Mouse (Mus musculus) cortical plate, adult 2 months (tissue): ENCODE data around the gene Pdgfb. TPM values are rescaled to one million over a fixed set of nuclear protein-coding genes. Genes with fewer than 3 reads are reported as not detected.

Source experiments
- H3K27ac ChIP-seq: fragments of 200-500 bp; 2 replicates; pipeline ENCODE4 v1.5.1; 2012; ENCODE audit warnings: low read length, control low read depth, inconsistent platforms; ENCODE audit not compliant: insufficient read depth
- H3K4me1 ChIP-seq: fragments of 200-500 bp; 2 replicates; pipeline ENCODE4 v1.6.1; 2011; ENCODE audit warnings: low read length; ENCODE audit not compliant: control insufficient read depth, insufficient read depth
- H3K4me3 ChIP-seq: fragments of 200-500 bp; 2 replicates; pipeline ENCODE4 v1.5.1; 2011; ENCODE audit warnings: mild to moderate bottlenecking, low read length, control low read depth; ENCODE audit not compliant: insufficient read depth
- CTCF ChIP-seq: fragments of 200-500 bp; IDR thresholded peaks from 2 replicates; pipeline ENCODE4 v1.5.1; 2011; ENCODE audit warnings: mild to moderate bottlenecking, control low read depth, low read length; ENCODE audit not compliant: insufficient read depth; ENCODE audit errors: extremely low read depth
- POLR2A ChIP-seq: fragments of 200-500 bp; IDR thresholded peaks from 2 replicates; pipeline ENCODE4 v1.6.1; 2011; ENCODE audit warnings: mild to moderate bottlenecking, low read length, control low read depth; ENCODE audit not compliant: insufficient read depth; ENCODE audit errors: extremely low read depth
- polyA plus RNA-seq: library from polyadenylated mRNA; depleted of rRNA; stranded (reverse); fragments of >200 nt; gene quantifications from 2 replicates; pipeline ENCODE4 v1.2.3, GENCODE M21; 2012

Gene Pdgfb
- polyA plus RNA-seq, 1 experiment: 32.2 TPM

DNA sequence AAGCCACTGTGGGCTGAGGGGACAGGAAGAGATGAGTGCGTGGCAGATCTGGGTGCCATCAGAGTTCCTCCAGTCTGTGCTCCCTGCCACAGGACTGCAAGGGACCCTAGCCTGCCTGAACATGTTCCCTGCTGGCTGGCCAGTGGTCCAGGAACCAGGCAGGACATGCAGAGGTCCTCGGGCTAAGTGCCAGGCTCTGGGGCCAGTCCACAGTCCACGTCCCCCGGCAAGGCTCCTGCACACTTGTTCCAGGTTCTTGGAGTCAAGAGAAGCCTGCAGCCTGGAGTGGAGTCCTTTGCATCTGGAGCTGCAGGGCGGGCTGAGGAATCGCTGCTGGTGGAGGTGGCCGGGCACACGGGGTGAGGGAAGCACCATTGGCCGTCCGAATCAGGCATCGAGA, 18.0 kb downstream of the Pdgfb start:
- no peak for TF ChIP-seq POLR2A
- no peak for TF ChIP-seq CTCF
- H3K27ac ChIP-seq: no peak overlapping the region
- no peak overlapping the region for H3K4me3 ChIP-seq
- H3K4me1 ChIP-seq: no peaks in the 10 kb centered on the region

- Histone ChIP-seq H3K4me3 (no peak overlapping the region), H3K4me1 (no peaks in the 10 kb centered on the region), H3K27ac (no peak overlapping the region)
- no peak for TF ChIP-seq CTCF
- TF ChIP-seq POLR2A: no peak
These were observed 19.2 kb downstream of the Pdgfb start for GRCm38 (mm10) chr15:79995552-79995951.

DNA sequence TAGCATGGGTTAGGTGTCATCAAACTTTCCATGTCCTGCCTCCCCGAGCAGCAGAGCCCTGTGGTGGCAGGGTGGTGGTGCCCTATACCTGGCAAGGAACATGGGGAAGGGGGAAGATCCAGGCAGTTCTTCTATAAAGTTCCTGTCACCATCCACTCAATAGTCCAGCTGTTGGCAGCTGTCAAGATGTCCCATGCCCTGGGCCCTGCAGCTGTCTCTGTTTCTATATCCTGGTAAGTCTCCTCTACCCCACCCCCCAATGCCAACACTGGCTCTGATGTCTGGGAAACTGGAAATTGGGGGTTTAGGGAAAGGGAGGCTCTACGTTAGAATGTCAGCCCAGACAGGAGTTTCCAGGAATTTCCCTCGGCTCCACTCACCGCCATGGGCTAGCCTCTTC, 20.2 kb downstream of the Pdgfb start:
- Histone ChIP-seq H3K4me3 (no peak overlapping the region), H3K27ac (no peak overlapping the region), H3K4me1 (no peaks in the 10 kb centered on the region)
- no peak for TF ChIP-seq POLR2A
- TF ChIP-seq CTCF: no peak

GRCm38 (mm10) chr15:79986182-79986581, 28.6 kb downstream of the Pdgfb start:
- H3K4me1 ChIP-seq: no peaks in the 10 kb centered on the region; the same call in 1 of the 2 replicates
- no peak overlapping the region for H3K27ac ChIP-seq
- no peak overlapping the region for H3K4me3 ChIP-seq
- TF ChIP-seq POLR2A (no peak), CTCF (no peak)

DNA sequence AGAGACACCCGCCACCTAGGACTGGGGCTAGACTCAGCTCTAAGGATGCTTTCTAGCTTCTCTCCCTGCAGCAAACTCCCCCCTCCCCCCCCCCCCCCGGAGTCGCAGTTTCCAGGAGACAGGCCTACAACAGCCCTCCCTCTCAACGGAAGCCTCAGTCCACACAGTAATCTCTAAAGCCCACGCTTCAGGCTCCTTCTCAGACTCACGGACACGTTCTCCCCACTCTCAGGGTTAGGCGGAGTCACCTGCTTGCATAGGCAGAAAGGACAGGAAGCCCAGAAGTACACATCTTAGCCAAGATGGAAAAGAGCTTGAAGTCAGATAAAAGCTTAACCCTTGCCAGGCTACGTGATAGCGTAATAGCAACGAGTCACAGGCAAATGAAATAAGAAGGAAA, 29.3 kb downstream of the Pdgfb start:
- Histone ChIP-seq H3K4me3 (no peak overlapping the region), H3K27ac (no peak overlapping the region), H3K4me1 (no peaks in the 10 kb centered on the region; the same call in 1 of the 2 replicates)
- no peak for TF ChIP-seq CTCF
- no peak for TF ChIP-seq POLR2A

- TF ChIP-seq CTCF (no peak), POLR2A (no peak)
These were observed 30.6 kb downstream of the Pdgfb start for GRCm38 (mm10) chr15:79984152-79984551.

DNA sequence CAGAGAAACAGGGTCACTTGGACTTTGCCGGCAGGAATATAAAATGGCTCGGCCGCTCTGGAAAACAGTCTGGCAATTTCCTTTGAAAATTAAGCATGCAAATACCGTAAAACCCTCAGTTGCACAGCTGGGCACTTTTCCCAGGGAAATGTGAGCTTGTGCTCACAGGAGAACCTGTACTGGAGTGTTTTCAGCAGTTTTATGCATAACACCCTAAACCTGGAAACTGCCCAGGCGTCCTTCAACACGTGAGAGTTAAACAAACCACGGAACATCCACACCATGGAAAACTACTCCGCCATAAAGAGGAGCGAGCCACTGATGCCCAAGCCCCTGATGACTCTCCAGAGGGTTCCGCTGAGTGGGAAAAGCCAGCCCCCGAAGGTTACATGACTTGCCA, 34.1 kb downstream of the Pdgfb start:
- no peak overlapping the region for H3K4me3 ChIP-seq
- no peaks in the 10 kb centered on the region; the same call in 1 of the 2 replicates for H3K4me1 ChIP-seq
- TF ChIP-seq POLR2A: no peak
- no peak for TF ChIP-seq CTCF
- H3K27ac ChIP-seq: no peak overlapping the region

More at GRCm38 (mm10) chr15:79984152-79984551, 30.6 kb downstream of the Pdgfb start:
- H3K27ac ChIP-seq: no peak overlapping the region
- no peak overlapping the region for H3K4me3 ChIP-seq
- H3K4me1 ChIP-seq: no peaks in the 10 kb centered on the region; the same call in 1 of the 2 replicates

- no peak overlapping the region for H3K4me3 ChIP-seq
- no peak overlapping the region for H3K27ac ChIP-seq
- no peaks in the 10 kb centered on the region for H3K4me1 ChIP-seq
- TF ChIP-seq POLR2A (no peak), CTCF (no peak)
These were observed 42.6 kb downstream of the Pdgfb start for GRCm38 (mm10) chr15:79972186-79972585.

DNA sequence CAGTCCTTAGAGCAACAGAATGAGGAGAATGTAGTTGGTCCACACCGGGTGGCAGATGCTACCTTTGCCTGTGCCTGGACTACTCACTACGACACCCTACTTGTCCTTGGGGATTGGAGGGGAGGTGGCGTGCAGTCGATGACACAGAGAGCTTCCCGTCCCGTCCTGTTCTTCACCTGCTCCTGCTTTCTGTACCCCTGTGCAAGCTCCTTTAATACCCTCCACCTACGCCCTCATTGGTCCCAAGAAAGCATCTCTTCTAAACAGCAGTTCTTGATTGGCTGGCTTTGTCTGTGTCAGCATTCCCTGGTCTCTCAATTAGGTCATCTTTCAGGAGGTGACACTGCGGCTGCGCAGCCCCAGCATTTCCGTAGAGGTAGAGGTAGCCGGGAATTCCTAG, 43.8 kb downstream of the Pdgfb start, which contains the start of gene Cbx7:
Cbx7 (minus strand) TSS at position 180 of the 400 bp plus-strand sequence.
- TF ChIP-seq POLR2A: no peak
- no peak for TF ChIP-seq CTCF
- Histone ChIP-seq H3K27ac (no peak within 1 kb of the TSS), H3K4me1 (no peaks in the 10 kb centered on the region)

DNA sequence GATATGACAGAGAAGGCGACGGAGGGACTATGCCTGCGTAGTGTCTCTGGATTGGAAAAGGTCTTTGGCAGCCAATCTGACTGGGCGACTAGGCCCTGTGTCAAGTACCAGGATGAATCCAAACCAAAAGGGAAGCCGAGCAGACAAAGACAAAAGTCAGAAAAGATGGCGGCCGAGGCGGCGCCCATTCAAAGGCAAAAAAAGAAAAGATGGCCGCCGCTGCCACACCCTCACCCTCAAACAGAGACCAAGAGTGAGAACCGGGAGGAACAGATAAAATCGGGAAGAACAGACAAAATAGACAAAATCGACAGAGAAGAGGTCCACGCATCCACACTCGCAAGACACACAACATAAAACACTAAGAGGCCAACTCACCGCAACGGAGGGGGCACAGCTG, 44.3 kb downstream of the Pdgfb start:
- TF ChIP-seq POLR2A (no peak), CTCF (no peak)
- no peaks in the 10 kb centered on the region for H3K4me1 ChIP-seq
- H3K27ac ChIP-seq: no peak overlapping the region
- H3K4me3 ChIP-seq: no peak overlapping the region

More for the DNA sequence above, 43.8 kb downstream of the Pdgfb start, which contains the start of gene Cbx7:
- no peak within 1 kb of the TSS for H3K4me3 ChIP-seq

DNA sequence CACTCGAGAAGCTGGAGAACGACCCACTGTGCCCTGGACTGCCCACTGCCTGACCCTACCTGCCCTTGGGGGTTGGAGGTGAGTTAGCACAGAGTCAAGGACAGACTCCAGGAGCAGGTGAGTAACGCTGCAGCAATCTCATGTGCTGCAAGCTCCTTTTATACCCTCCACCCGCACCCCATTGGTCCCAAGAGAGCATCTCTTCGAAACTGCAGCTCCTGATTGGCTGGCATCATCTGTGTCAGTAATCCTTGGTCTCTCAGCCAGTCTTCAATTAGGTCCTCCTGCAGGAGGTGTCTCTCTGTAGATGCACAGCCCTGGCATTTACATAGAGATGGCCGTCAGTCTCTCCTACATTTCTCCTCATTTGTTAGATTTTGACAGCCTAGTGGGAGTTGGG, 47.4 kb downstream of the Pdgfb start:
- H3K27ac ChIP-seq: no peak overlapping the region
- TF ChIP-seq POLR2A (no peak), CTCF (no peak)
- no peak overlapping the region for H3K4me3 ChIP-seq
- H3K4me1 ChIP-seq: no peaks in the 10 kb centered on the region
